Mouse (Mus musculus) C2C12 (cell line): Measurements from ENCODE around the gene Map3k5.

Experiments used
- CEBPB ChIP-seq: IDR thresholded peaks from one replicate; pipeline ENCODE4 v1.6.1; 2011; ENCODE audit warnings: low read depth, mild to moderate bottlenecking, control low read depth, moderate library complexity
- CTCF ChIP-seq: IDR thresholded peaks from one replicate; pipeline ENCODE4 v1.5.1; 2011; ENCODE audit not compliant: control insufficient read depth, insufficient read depth, insufficient read length
- MAX ChIP-seq: IDR thresholded peaks from one replicate; pipeline ENCODE4 v1.6.1; 2011; ENCODE audit warnings: mild to moderate bottlenecking, control low read depth
- USF1 ChIP-seq: IDR thresholded peaks from one replicate; pipeline ENCODE4 v1.6.1; 2011; ENCODE audit warnings: low read depth, mild to moderate bottlenecking, control low read depth, moderate library complexity

GRCm38 (mm10) chr10:19915301-19915700, 19.0 kb upstream of the Map3k5 start:
- no peak for TF ChIP-seq CTCF
- TF ChIP-seq CEBPB = no peak
- TF ChIP-seq MAX = no peak
- TF ChIP-seq USF1 = no peak
